12 mouse cellular contexts compared by ENCODE assay signal in the genomic region with DNA sequence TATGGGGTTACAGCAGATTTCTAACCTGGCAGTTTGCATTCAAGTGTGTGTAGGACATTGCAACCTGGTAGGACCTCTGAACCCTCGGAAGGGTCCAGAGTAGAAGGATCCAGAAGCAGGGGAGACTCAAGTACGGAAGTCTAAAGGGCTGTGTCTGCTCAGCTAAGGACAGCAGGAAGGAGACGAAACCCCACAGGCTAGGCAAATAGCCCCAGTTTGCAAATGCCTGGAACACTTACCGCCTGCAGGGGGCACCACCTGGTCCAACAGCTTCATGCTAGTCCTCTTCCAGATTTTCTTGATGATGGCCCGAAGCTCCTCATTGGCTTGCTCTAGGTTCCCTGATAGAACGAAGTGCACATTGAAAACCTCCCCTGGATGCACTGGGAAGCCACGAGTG. TPM values are rescaled to one million over a fixed set of nuclear protein-coding genes. Genes with fewer than 3 reads are reported as not detected.
DNase-seq lines count a peak whose midpoint lies in the region; ATAC-seq and TF ChIP-seq lines count a peak whose summit lies in the region.
"Had no signal": no experiment of that assay in that cellular context is flagged by ENCODE, and none has a peak within 500 bp of the region (broad histone marks: within the 10 kb centered on the region; RNA-seq: fewer than 3 reads in every experiment).

No protein-coding gene starts in this region.

- H3K9ac ChIP-seq in forebrain, embryonic 16.5 days (replicated peaks; ENCODE audit: low read depth, low read length) = no peak overlapping the region
- H3K9ac ChIP-seq: heart, embryonic 13.5 days had no signal

- H3K4me3 ChIP-seq in left cerebral cortex, adult 2 months = no peak overlapping the region
- no peak overlapping the region for H3K4me3 ChIP-seq in forebrain, embryonic 16.5 days (replicated peaks; ENCODE audit: low read length)
- H3K4me3 ChIP-seq: heart, embryonic 13.5 days had no signal

- no peak overlapping the region for H3K27ac ChIP-seq in left cerebral cortex, adult 2 months
- H3K27ac ChIP-seq in forebrain, embryonic 16.5 days (ENCODE audit: low read length) = no peak overlapping the region
- H3K27ac ChIP-seq: heart, embryonic 13.5 days had no signal

- H3K9me3 ChIP-seq in forebrain, embryonic 16.5 days (ENCODE audit: control insufficient read depth, low read length) = no peaks in the 10 kb centered on the region
- H3K9me3 ChIP-seq: heart, embryonic 13.5 days had no signal

- H3K27me3 ChIP-seq in forebrain, embryonic 16.5 days (replicated peaks; ENCODE audit: control insufficient read depth, insufficient read depth, low read length) = no peaks in the 10 kb centered on the region
- H3K27me3 ChIP-seq: heart, embryonic 13.5 days had no signal

- H3K4me2 ChIP-seq in forebrain, embryonic 16.5 days (ENCODE audit: low read length) = no peak overlapping the region
- H3K4me2 ChIP-seq: heart, embryonic 13.5 days had no signal

- 70% methylated on average over 7 of the region's 7 CpGs for WGBS in forebrain, embryonic 16.5 days

- intact Hi-C loops in left cerebral cortex, adult 2 months (cut with DNase I) = no loop called here
- intact Hi-C loops in left cerebral cortex, postnatal 36 days (cut with DNase I) = no loop called here

- H3K4me1 ChIP-seq in forebrain, embryonic 16.5 days (replicated peaks; ENCODE audit: control insufficient read depth, insufficient read depth, low read length) = no peaks in the 10 kb centered on the region
- H3K4me1 ChIP-seq: heart, embryonic 13.5 days had no signal

- TF ChIP-seq CTCF in left cerebral cortex, adult 2 months (IDR thresholded peaks at IDR 0.05) = peak; percentile 47

- no peak for ATAC-seq in forebrain, embryonic 16.5 days
- ATAC-seq: activated CD4-positive, CD25-positive, alpha-beta regulatory T cell, adult 4 months; forebrain, embryonic 14.5 days had no signal

- H3K36me3 ChIP-seq in forebrain, embryonic 16.5 days (ENCODE audit: control insufficient read depth, insufficient read depth) = peaks cover 2% of the 10 kb centered on the region

- DNase-seq in adrenal gland, postnatal 14 days = peak; percentile 40
- no peak for DNase-seq in adrenal gland, postnatal 4 days (ENCODE audit: low spot score in 2 of 2)
- no peak for DNase-seq in left cerebral cortex, adult 2 months (ENCODE audit: extremely low spot score in 1 of 2, low spot score in 2 of 2)
- DNase-seq in left cerebral cortex, postnatal 36 days (ENCODE audit: low spot score in 2 of 2) = no peak
- peak; percentile 63 for DNase-seq in A20 (ENCODE audit: low read depth, low spot score)
- peak; percentile 46 to 58 for DNase-seq in cerebellum, adult 18-20 months
- DNase-seq in MN1 (ENCODE audit: low spot score) = no peak
- DNase-seq: kidney, adult 9 months had no signal

RNA-seq across cellular contexts. Expression of gene Ankrd26, which starts 43.9 kb away (rescaled TPM):
- total RNA-seq in adrenal gland, postnatal 14 days (2021) = 5.0 and 5.2 TPM in 2 replicates
- total RNA-seq in adrenal gland, postnatal 4 days (2021) = 1 to 10 TPM; 5.5 to 6.2 TPM
- total RNA-seq in left cerebral cortex, adult 2 months (2021) = 10 to 100 TPM; 11.8 to 12.8 TPM
- 10 to 100 TPM in 1 of 2 experiments, 1 to 10 TPM in 1; 9.0 to 11.5 TPM for total RNA-seq in left cerebral cortex, postnatal 36 days (2021)
- 20.5 and 21.6 TPM in 2 replicates for polyA plus RNA-seq in forebrain, embryonic 16.5 days (2015; fragmentation: Nextera tagmentation; extraction: Ambion mirVana)

Comparison
In these comparisons a context has a peak if more than half of its experiments do, and no peak if none do; other contexts are left out.
1. DNase-seq: peak in adrenal gland, postnatal 14 days (single experiment), A20 (single experiment) and cerebellum, adult 18-20 months (2 of 2); none in adrenal gland, postnatal 4 days (0 of 2), left cerebral cortex, adult 2 months (0 of 2), left cerebral cortex, postnatal 36 days (0 of 2) and MN1 (single experiment).